Mouse (Mus musculus) bone marrow, adult 2 months (tissue): ENCODE measurements around the gene Pde6c. TPM values are rescaled to one million over a fixed set of nuclear protein-coding genes. Genes with fewer than 3 reads are reported as not detected.

ENCODE experiments used
- H3K27ac ChIP-seq: fragments of 200-500 bp; 2 replicates; pipeline ENCODE4 v1.5.1; 2012; ENCODE audit warnings: low read depth, mild to moderate bottlenecking, control low read depth, inconsistent platforms, low read length; ENCODE audit not compliant: control insufficient read depth, poor library complexity, insufficient read depth
- H3K4me1 ChIP-seq: fragments of 200-500 bp; 2 replicates; pipeline ENCODE4 v1.6.1; 2011; ENCODE audit warnings: low read length; ENCODE audit not compliant: control insufficient read depth, insufficient read depth
- H3K4me3 ChIP-seq: fragments of 200-500 bp; replicated peaks from 2 replicates; pipeline ENCODE3; 2011; ENCODE audit warnings: mild to moderate bottlenecking, low read depth, low read length, control low read depth; ENCODE audit not compliant: control insufficient read depth
- CTCF ChIP-seq: fragments of 200-500 bp; IDR thresholded peaks from 2 replicates; pipeline ENCODE4 v1.5.1; 2011; ENCODE audit warnings: low read length, control low read depth; ENCODE audit not compliant: control insufficient read depth, insufficient read depth
- POLR2A ChIP-seq: fragments of 200-500 bp; IDR thresholded peaks from 2 replicates; pipeline ENCODE4 v1.6.1; 2011; ENCODE audit warnings: low read depth, mild to moderate bottlenecking, control low read depth, low read length, borderline replicate concordance; ENCODE audit not compliant: control insufficient read depth
- WGBS: fragments of 180-500 bp; shearing (Covaris S2); methylation state at CpG from one replicate; pipeline ENCODE4 v1.1.7; 2018; 5-methylcytosine and 5-hydroxymethylcytosine counted together
- polyA plus RNA-seq: library from polyadenylated mRNA; stranded (reverse); fragments of >200 nt; gene quantifications from 2 replicates; pipeline ENCODE4 v1.2.4, GENCODE M21; 2011; ENCODE audit warnings: low replicate concordance; ENCODE audit not compliant: missing spikeins, insufficient read depth, insufficient read length

Gene Pde6c
- polyA plus RNA-seq, 1 experiment = not detected

DNA sequence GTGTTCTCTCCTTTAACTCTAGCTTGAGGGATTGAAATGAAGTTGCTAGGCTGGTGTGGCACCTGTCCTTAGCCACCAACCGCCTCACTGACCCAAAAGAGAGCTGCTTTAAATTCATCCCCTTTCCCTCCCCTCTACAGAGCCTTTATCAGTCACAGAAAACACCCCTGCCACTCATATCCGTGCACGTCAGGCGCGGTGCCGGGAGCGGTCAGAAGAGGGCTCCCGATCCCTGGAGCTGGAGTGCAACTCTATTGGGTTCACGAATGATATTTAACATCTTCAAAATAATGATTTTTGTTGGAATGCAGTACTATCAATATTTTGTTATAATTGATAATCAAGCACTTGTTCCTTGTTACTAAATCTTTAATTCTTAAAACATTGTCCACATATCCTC lies 74.1 kb downstream of the Pde6c start:
- Histone ChIP-seq H3K4me3 (no peak overlapping the region), H3K4me1 (no peaks in the 10 kb centered on the region), H3K27ac (no peak overlapping the region)
- TF ChIP-seq POLR2A = no peak
- TF ChIP-seq CTCF = peak; percentile 16; the same call in 1 of the 2 replicates
- 78% methylated on average over 9 of the region's 9 CpGs for WGBS

DNA sequence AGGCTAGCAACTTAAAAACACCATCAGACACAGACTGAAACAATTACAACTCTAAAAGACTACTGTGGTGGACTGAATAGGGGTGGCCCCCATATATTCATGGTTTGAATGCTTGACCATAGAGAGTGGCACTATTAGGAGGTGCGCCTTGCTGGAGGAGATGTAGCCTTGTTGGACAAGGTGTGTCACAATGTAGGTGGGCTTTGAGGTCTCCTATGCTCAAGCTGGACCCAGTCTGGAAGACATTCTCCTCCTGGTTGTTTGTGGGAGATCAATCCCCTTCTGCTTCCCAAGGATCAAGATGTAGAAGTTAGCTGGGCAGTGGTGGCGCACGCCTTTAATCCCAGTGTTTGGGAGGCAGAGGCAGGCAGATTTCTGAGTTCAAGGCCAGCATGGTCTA lies 85.1 kb downstream of the Pde6c start:
- TF ChIP-seq CTCF (no peak), POLR2A (no peak)
- H3K4me3 ChIP-seq = no peak overlapping the region
- no peak overlapping the region for H3K27ac ChIP-seq
- H3K4me1 ChIP-seq = no peaks in the 10 kb centered on the region
- WGBS = 96% methylated on average over 3 of the region's 3 CpGs

DNA sequence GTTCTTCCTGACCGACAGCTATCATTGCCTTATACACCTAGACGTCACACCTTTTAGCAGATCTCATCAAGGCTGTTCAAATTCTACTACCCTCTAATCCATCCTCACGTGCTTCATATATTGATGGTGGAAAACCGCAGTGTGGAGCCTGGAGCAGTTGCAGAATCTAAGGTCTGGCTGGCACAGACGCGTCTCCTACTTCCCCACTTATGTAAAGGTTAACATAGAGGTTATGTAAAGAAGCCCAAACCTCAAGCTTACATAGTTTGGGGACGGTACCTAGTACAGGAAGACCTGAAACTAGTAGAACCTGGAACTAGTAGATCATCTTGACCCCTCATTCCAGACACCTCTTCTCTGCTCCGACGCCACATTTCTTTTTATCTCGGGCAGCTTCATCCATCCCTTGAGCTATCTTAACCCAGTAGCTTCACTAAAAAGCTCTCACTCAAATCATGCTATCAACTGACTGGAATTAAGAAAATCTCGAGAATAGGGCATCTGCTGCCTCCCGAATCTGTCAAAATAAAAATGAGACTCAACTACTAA lies 90.8 kb downstream of the Pde6c start:
- no peaks in the 10 kb centered on the region; the same call in 1 of the 2 replicates for H3K4me1 ChIP-seq
- H3K4me3 ChIP-seq = peak overlapping the region; percentile 82
- peak overlapping the region; percentile 67; the same call in 1 of the 2 replicates for H3K27ac ChIP-seq
- 4% methylated on average over 12 of the region's 12 CpGs for WGBS
- TF ChIP-seq POLR2A (no peak), CTCF (no peak)

DNA sequence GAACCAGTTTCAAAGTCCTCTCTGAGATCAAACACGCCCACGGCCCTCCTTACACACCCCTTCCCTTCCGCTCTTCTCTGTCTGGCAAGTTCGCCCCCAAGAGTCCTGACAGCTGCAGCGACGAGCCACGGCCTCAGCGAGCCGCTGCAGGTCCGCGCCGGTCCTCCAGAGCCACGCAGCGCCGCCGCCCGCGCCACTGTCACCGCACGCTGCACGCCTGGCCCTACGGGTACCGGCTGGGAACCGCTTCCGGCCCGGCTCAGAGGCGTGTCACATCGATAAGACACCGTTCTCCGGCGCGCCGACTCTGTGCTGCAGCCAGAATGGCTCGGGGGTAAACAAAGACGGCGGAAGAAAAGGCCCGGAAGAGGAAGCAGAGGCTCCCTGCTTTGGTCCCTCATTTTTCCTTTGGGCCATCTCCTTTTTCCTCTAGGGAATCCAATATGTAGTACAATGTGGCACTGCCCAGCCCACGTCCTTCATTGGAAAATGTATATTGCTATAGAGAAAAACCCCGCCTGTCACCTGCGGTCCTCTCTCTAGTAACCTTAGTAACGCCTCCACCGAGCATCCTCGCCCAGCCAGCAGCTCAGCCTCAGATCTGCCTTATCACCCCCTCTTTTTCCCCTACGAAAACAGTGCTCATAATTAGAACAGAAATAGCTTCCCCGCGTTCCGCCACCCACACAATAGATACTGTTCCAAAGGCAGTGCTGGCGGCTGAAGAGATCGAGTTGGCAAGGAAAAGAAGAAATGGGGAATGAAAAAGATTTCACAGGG lies 91.5 kb downstream of the Pde6c start, which contains the start of gene Fra10ac1:
TSS of gene Fra10ac1 (minus strand) at position 252 of the 780 bp plus-strand sequence.
- WGBS = 2% methylated on average over 49 of the region's 49 CpGs

DNA sequence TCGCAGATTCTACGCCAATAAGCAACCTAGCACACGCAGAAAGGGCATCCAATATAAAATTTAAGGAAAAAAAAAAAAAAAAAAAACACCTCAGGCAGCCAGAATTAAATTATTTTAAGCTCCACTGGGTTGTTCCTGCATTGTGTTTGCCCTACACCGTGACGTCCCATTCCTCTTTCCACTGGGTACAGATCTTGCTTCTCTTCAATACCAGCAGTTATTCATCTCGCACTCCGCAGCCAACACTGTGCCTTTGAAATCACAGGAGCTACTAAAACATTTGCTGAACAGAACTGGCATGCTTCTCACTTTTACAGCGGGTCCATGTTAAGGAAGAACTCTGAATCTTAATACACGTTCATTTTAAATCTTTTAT lies 92.1 kb downstream of the Pde6c start:
- 23% methylated on average over 9 of the region's 9 CpGs for WGBS
- Histone ChIP-seq H3K27ac (no peak overlapping the region), H3K4me1 (no peaks in the 10 kb centered on the region; the same call in 1 of the 2 replicates), H3K4me3 (no peak overlapping the region)
- TF ChIP-seq CTCF = no peak
- TF ChIP-seq POLR2A = no peak

More for the DNA sequence above, 91.5 kb downstream of the Pde6c start, which contains the start of gene Fra10ac1:
- H3K4me1 ChIP-seq = no peaks in the 10 kb centered on the region; the same call in 1 of the 2 replicates
- TF ChIP-seq POLR2A (peak; percentile 53; the same call in 1 of the 2 replicates), CTCF (peak; percentile 13; the same call in 1 of the 2 replicates)
- H3K4me3 ChIP-seq = peak within 1 kb of the TSS; percentile 82
- H3K27ac ChIP-seq = peak within 1 kb of the TSS; percentile 67

DNA sequence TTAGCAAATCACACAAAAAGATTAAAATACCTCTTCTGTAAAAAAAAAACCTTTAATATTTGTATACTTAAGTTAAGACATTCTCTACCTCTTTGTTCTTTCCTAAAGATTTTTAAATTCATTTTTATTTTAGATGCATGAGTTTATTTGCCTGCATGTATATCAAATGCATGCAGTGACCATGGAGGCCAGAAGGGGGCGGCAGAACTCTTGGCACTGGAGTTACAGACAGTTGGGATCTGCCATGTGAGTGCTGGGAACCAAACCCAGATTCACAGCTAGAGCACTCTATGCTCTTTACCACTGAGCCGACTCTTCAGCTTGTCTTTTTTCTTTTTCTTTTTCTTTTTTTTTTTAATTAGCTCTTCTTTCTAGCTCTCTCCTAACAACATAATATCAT lies 96.1 kb downstream of the Pde6c start:
- H3K4me1 ChIP-seq = no peaks in the 10 kb centered on the region
- no peak overlapping the region for H3K27ac ChIP-seq
- peak; percentile 18; the same call in 1 of the 2 replicates for TF ChIP-seq CTCF
- TF ChIP-seq POLR2A = no peak
- no peak overlapping the region for H3K4me3 ChIP-seq
- WGBS = 50% methylated on average over 2 of the region's 2 CpGs

DNA sequence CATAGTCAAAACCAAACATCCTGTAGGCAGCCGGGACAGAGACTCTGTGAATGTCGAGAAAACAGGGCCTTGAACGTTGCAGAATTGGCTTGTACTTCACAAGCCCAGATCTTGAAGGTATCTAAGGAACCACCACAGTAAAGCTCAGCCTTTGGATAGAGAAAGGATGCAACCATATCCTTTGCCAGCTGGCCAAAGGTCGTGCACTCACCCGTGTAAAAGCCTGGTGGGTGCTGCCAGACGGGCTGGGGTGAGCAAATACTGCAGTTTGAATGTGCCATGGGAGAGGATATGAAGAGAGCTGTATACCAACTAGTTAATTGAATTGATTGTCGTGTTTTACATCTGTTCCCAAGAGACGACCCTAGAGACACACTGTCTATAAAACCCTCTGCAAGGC lies 99.5 kb downstream of the Pde6c start:
- Histone ChIP-seq H3K4me3 (no peak overlapping the region), H3K4me1 (no peaks in the 10 kb centered on the region; the same call in 1 of the 2 replicates), H3K27ac (no peak overlapping the region)
- WGBS = 42% methylated on average over 8 of the region's 8 CpGs
- TF ChIP-seq POLR2A (no peak), CTCF (no peak)

DNA sequence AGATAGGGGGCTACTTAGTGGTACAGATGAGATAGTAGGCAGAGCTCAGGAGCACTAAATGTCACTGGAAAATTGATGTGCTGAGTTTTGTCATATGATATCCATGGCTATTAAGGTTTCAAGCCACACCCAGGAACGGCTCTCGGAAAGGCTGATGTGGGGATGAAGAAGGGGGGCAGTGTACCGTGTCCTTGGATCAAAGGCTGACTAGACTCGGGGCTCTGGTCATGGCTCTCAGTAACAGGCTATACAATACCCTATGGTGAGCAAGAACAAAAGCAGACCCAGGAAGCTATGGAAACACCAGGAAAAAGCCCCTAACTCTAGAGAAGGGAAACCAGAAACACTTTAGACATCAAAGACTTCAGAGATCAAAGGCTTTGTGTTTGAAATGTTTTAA lies 99.9 kb downstream of the Pde6c start:
- TF ChIP-seq CTCF (no peak), POLR2A (no peak)
- H3K27ac ChIP-seq = no peak overlapping the region
- H3K4me1 ChIP-seq = no peaks in the 10 kb centered on the region; the same call in 1 of the 2 replicates
- H3K4me3 ChIP-seq = no peak overlapping the region
- WGBS = 33% methylated on average over 4 of the region's 4 CpGs

Other genes with a start within 250 kb of the Pde6c start
- 5.5 and 12.4 TPM in 2 replicates for gene Myof, start 89.2 kb upstream of the Pde6c start, polyA plus RNA-seq
- 2.2 and 6.9 TPM in 2 replicates for gene Cep55, start 77.8 kb upstream of the Pde6c start, polyA plus RNA-seq
- gene Ffar4, start 35.7 kb upstream of the Pde6c start, polyA plus RNA-seq = not detected in 2 replicates
- 2.9 and 23.0 TPM in 2 replicates for gene Rbp4, start 7.5 kb upstream of the Pde6c start, polyA plus RNA-seq
- 11.9 and 17.8 TPM in 2 replicates for gene Fra10ac1, start 91.4 kb downstream of the Pde6c start, polyA plus RNA-seq
- gene Lgi1, start 131.8 kb downstream of the Pde6c start, polyA plus RNA-seq = 142 and 160 TPM in 2 replicates